Mouse (Mus musculus): ENCODE results near the gene Ankrd44. TPM values are rescaled to one million over a fixed set of nuclear protein-coding genes. Genes with fewer than 3 reads are reported as not detected.

Ankrd44 gene
- total and polyA plus RNA-seq, 3 experiments, result 0.10 to 2.6 (median 1.5) TPM

- DNase-seq (ENCODE audit: low spot score), result no peak
- H3K4me3 ChIP-seq (ENCODE audit: low read depth, low read length), result no peak overlapping the region
- no peak for ATAC-seq (ENCODE audit: extremely low read depth, insufficient number of reproducible peaks, low FRiP score, poor library complexity, severe bottlenecking)
- no peaks in the 10 kb centered on the region for H3K36me3 ChIP-seq (replicated peaks)
- TF ChIP-seq GATA2 (IDR thresholded peaks at IDR 0.05; ENCODE audit: borderline replicate concordance, low read depth, low read length), result no peak
- TF ChIP-seq CTCF (IDR thresholded peaks at IDR 0.05; ENCODE audit: low read depth, low read length), result no peak
- no peak for TF ChIP-seq TAL1 (conservative IDR thresholded peaks at IDR 0.05; ENCODE audit: low read depth, low read length)
- TF ChIP-seq POLR2AphosphoS5 (IDR thresholded peaks at IDR 0.05; ENCODE audit: insufficient replicate concordance, low read depth, low read length), result no peak
- TF ChIP-seq GATA1 (IDR thresholded peaks at IDR 0.05; ENCODE audit: borderline replicate concordance, low read length), result no peak
- H3K9me3 ChIP-seq (replicated peaks), result no peaks in the 10 kb centered on the region
- H3K4me1 ChIP-seq (ENCODE audit: insufficient read depth, low read depth, low read length), result no peaks in the 10 kb centered on the region
- no peaks in the 10 kb centered on the region for H3K27me3 ChIP-seq (ENCODE audit: insufficient read depth, low read length)
Measured at GRCm38 (mm10) chr1:54614963-54615362, 311.2 kb downstream of the Ankrd44 start.

- H3K27me3 ChIP-seq (ENCODE audit: insufficient read depth, low read length), result no peaks in the 10 kb centered on the region
- no peak for TF ChIP-seq CTCF (IDR thresholded peaks at IDR 0.05; ENCODE audit: low read depth, low read length)
- no peak for TF ChIP-seq GATA1 (IDR thresholded peaks at IDR 0.05; ENCODE audit: borderline replicate concordance, low read length)
- no peak for TF ChIP-seq GATA2 (IDR thresholded peaks at IDR 0.05; ENCODE audit: borderline replicate concordance, low read depth, low read length)
- no peak for TF ChIP-seq TAL1 (conservative IDR thresholded peaks at IDR 0.05; ENCODE audit: low read depth, low read length)
- TF ChIP-seq POLR2AphosphoS5 (IDR thresholded peaks at IDR 0.05; ENCODE audit: insufficient replicate concordance, low read depth, low read length), result no peak
- no peak for DNase-seq (ENCODE audit: low spot score)
- H3K4me1 ChIP-seq (ENCODE audit: insufficient read depth, low read depth, low read length), result no peaks in the 10 kb centered on the region
- no peak for ATAC-seq (ENCODE audit: extremely low read depth, insufficient number of reproducible peaks, low FRiP score, poor library complexity, severe bottlenecking)
- no peak overlapping the region for H3K4me3 ChIP-seq (ENCODE audit: low read depth, low read length)
- no peaks in the 10 kb centered on the region for H3K9me3 ChIP-seq (replicated peaks)
- H3K36me3 ChIP-seq (replicated peaks), result no peaks in the 10 kb centered on the region
Measured at GRCm38 (mm10) chr1:54612344-54612743, 313.8 kb downstream of the Ankrd44 start.

GRCm38 (mm10) chr1:54611891-54612290, 314.3 kb downstream of the Ankrd44 start:
- no peaks in the 10 kb centered on the region for H3K4me1 ChIP-seq (ENCODE audit: insufficient read depth, low read depth, low read length)
- no peaks in the 10 kb centered on the region for H3K36me3 ChIP-seq (replicated peaks)
- DNase-seq (ENCODE audit: low spot score), result no peak
- no peaks in the 10 kb centered on the region for H3K27me3 ChIP-seq (ENCODE audit: insufficient read depth, low read length)
- no peak for ATAC-seq (ENCODE audit: extremely low read depth, insufficient number of reproducible peaks, low FRiP score, poor library complexity, severe bottlenecking)
- no peaks in the 10 kb centered on the region for H3K9me3 ChIP-seq (replicated peaks)
- no peak overlapping the region for H3K4me3 ChIP-seq (ENCODE audit: low read depth, low read length)
- TF ChIP-seq GATA1 (IDR thresholded peaks at IDR 0.05; ENCODE audit: borderline replicate concordance, low read length) (no peak), TAL1 (conservative IDR thresholded peaks at IDR 0.05; ENCODE audit: low read depth, low read length) (no peak), POLR2AphosphoS5 (IDR thresholded peaks at IDR 0.05; ENCODE audit: insufficient replicate concordance, low read depth, low read length) (no peak), CTCF (IDR thresholded peaks at IDR 0.05; ENCODE audit: low read depth, low read length) (no peak), GATA2 (IDR thresholded peaks at IDR 0.05; ENCODE audit: borderline replicate concordance, low read depth, low read length) (no peak)

- Histone ChIP-seq H3K9me3 (replicated peaks) (no peaks in the 10 kb centered on the region), H3K36me3 (replicated peaks) (no peaks in the 10 kb centered on the region), H3K4me3 (ENCODE audit: low read depth, low read length) (no peak overlapping the region), H3K4me1 (ENCODE audit: insufficient read depth, low read depth, low read length) (no peaks in the 10 kb centered on the region), H3K27me3 (ENCODE audit: insufficient read depth, low read length) (no peaks in the 10 kb centered on the region; the same call in 1 of the 2 replicates)
- no peak for TF ChIP-seq TAL1 (conservative IDR thresholded peaks at IDR 0.05; ENCODE audit: low read depth, low read length)
- no peak for TF ChIP-seq CTCF (IDR thresholded peaks at IDR 0.05; ENCODE audit: low read depth, low read length)
- TF ChIP-seq GATA2 (IDR thresholded peaks at IDR 0.05; ENCODE audit: borderline replicate concordance, low read depth, low read length), result no peak
- TF ChIP-seq POLR2AphosphoS5 (IDR thresholded peaks at IDR 0.05; ENCODE audit: insufficient replicate concordance, low read depth, low read length), result no peak
- ATAC-seq (ENCODE audit: extremely low read depth, insufficient number of reproducible peaks, low FRiP score, poor library complexity, severe bottlenecking) (no peak), DNase-seq (ENCODE audit: low spot score) (no peak)
Measured at GRCm38 (mm10) chr1:54606936-54607335, 319.3 kb downstream of the Ankrd44 start.

GRCm38 (mm10) chr1:54601692-54602091, 324.5 kb downstream of the Ankrd44 start:
- ATAC-seq (ENCODE audit: extremely low read depth, insufficient number of reproducible peaks, low FRiP score, poor library complexity, severe bottlenecking), result no peak
- no peaks in the 10 kb centered on the region; the same call in 1 of the 2 replicates for H3K27me3 ChIP-seq (ENCODE audit: insufficient read depth, low read length)

GRCm38 (mm10) chr1:54600275-54600674, 325.9 kb downstream of the Ankrd44 start:
- Histone ChIP-seq H3K27me3 (ENCODE audit: insufficient read depth, low read length) (no peaks in the 10 kb centered on the region; the same call in 1 of the 2 replicates), H3K4me3 (ENCODE audit: low read depth, low read length) (no peak overlapping the region), H3K9me3 (replicated peaks) (no peaks in the 10 kb centered on the region), H3K36me3 (replicated peaks) (no peaks in the 10 kb centered on the region), H3K4me1 (ENCODE audit: insufficient read depth, low read depth, low read length) (no peaks in the 10 kb centered on the region)
- no peak for TF ChIP-seq GATA2 (IDR thresholded peaks at IDR 0.05; ENCODE audit: borderline replicate concordance, low read depth, low read length)
- TF ChIP-seq CTCF (IDR thresholded peaks at IDR 0.05; ENCODE audit: low read depth, low read length), result no peak
- DNase-seq (ENCODE audit: low spot score) (no peak), ATAC-seq (ENCODE audit: extremely low read depth, insufficient number of reproducible peaks, low FRiP score, poor library complexity, severe bottlenecking) (no peak)

More at GRCm38 (mm10) chr1:54601692-54602091, 324.5 kb downstream of the Ankrd44 start:
- Histone ChIP-seq H3K4me3 (ENCODE audit: low read depth, low read length) (no peak overlapping the region), H3K36me3 (replicated peaks) (no peaks in the 10 kb centered on the region), H3K9me3 (replicated peaks) (no peaks in the 10 kb centered on the region), H3K4me1 (ENCODE audit: insufficient read depth, low read depth, low read length) (no peaks in the 10 kb centered on the region)
- TF ChIP-seq CTCF (IDR thresholded peaks at IDR 0.05; ENCODE audit: low read depth, low read length) (no peak), GATA1 (IDR thresholded peaks at IDR 0.05; ENCODE audit: borderline replicate concordance, low read length) (no peak), TAL1 (conservative IDR thresholded peaks at IDR 0.05; ENCODE audit: low read depth, low read length) (no peak), GATA2 (IDR thresholded peaks at IDR 0.05; ENCODE audit: borderline replicate concordance, low read depth, low read length) (no peak), POLR2AphosphoS5 (IDR thresholded peaks at IDR 0.05; ENCODE audit: insufficient replicate concordance, low read depth, low read length) (no peak)
- DNase-seq (ENCODE audit: low spot score), result no peak

All from G1E (cell line).